9 mouse cellular contexts compared by ENCODE assay signal in genomic region chr13:30981666-30982065, GRCm38 (mm10). TPM values are rescaled to one million over a fixed set of nuclear protein-coding genes. Genes with fewer than 3 reads are reported as not detected.
DNase-seq lines count a peak whose midpoint lies in the region; ATAC-seq and TF ChIP-seq lines count a peak whose summit lies in the region.
"Had no signal": no experiment of that assay in that cellular context is flagged by ENCODE, and none has a peak within 500 bp of the region (broad histone marks: within the 10 kb centered on the region; RNA-seq: fewer than 3 reads in every experiment).

No protein-coding gene starts in this region.

- H3K4me3 ChIP-seq in G1E (ENCODE audit: low read depth, low read length): no peak overlapping the region
- no peak overlapping the region for H3K4me3 ChIP-seq in forebrain, embryonic 10.5 days
- H3K4me3 ChIP-seq: liver, embryonic 15.5 days had no signal

- peak; percentile 74 for TF ChIP-seq CTCF in G1E (IDR thresholded peaks at IDR 0.05; ENCODE audit: low read depth, low read length)

- H3K27me3 ChIP-seq in G1E (ENCODE audit: insufficient read depth, low read length): peaks cover 26% of the 10 kb centered on the region
- peaks cover 33% of the 10 kb centered on the region for H3K27me3 ChIP-seq in forebrain, embryonic 10.5 days (ENCODE audit: poor library complexity, severe bottlenecking)

- H3K9me3 ChIP-seq in G1E (replicated peaks): no peaks in the 10 kb centered on the region
- no peaks in the 10 kb centered on the region for H3K9me3 ChIP-seq in forebrain, embryonic 10.5 days
- H3K9me3 ChIP-seq: liver, embryonic 15.5 days had no signal

- no peaks in the 10 kb centered on the region; the same call in 1 of the 2 replicates for H3K4me1 ChIP-seq in G1E (ENCODE audit: insufficient read depth, low read depth, low read length)
- peaks cover 14% of the 10 kb centered on the region for H3K4me1 ChIP-seq in forebrain, embryonic 10.5 days

- DNase-seq in layer of hippocampus, adult 11-12 months (ENCODE audit: low spot score): peak; percentile 37
- no peak for DNase-seq in layer of hippocampus, adult 8-10 months (ENCODE audit: low spot score in 2 of 2)
- peak; percentile 58 for DNase-seq in G1E (ENCODE audit: low spot score)
- DNase-seq in brain, adult 2 months (ENCODE audit: low read depth, low spot score): peak; percentile 31
- peak; percentile 78 for DNase-seq in induced T-regulatory cell, adult 2 months (ENCODE audit: low read depth)
- peak; percentile 75 for DNase-seq in naive thymus-derived CD4-positive, alpha-beta T cell, adult 2 months (ENCODE audit: low read depth)
- no peak for DNase-seq in Muller cell, postnatal 12 days (ENCODE audit: inconsistent ontology term)
- no peak for DNase-seq in forebrain, embryonic 10.5 days (ENCODE audit: extremely low spot score, low spot score)

- 71% methylated on average over 1 of the region's 1 CpGs for WGBS in forebrain, embryonic 10.5 days

- H3K27ac ChIP-seq in forebrain, embryonic 10.5 days: no peak overlapping the region
- H3K27ac ChIP-seq: liver, embryonic 15.5 days had no signal

- ATAC-seq in G1E (ENCODE audit: extremely low read depth, insufficient number of reproducible peaks, low FRiP score, poor library complexity, severe bottlenecking): 0 out of 2 replicates have a peak, but pooled peaks have one; percentile 28

- H3K36me3 ChIP-seq in G1E (replicated peaks): no peaks in the 10 kb centered on the region
- H3K36me3 ChIP-seq in forebrain, embryonic 10.5 days (replicated peaks): no peaks in the 10 kb centered on the region
- H3K36me3 ChIP-seq: liver, embryonic 15.5 days had no signal

RNA-seq across cellular contexts. Expression of gene Gm5447, which starts 7.7 kb away (rescaled TPM):
- total RNA-seq in layer of hippocampus, adult 8-10 months (2022): under 1 TPM in 1 of 4 experiments, not detected in 3; 0.18 TPM
- total RNA-seq in G1E (2014; fragmentation: Nextera tagmentation) (not detected in 2 replicates), G1E (2017) (0.12 and 0.27 TPM in 2 replicates)
- not detected in 2 replicates for polyA plus RNA-seq in G1E (2012)
- polyA plus RNA-seq in forebrain, embryonic 10.5 days (2016; fragmentation: Nextera tagmentation; extraction: Ambion mirVana): 0.09 and 0.10 TPM in 2 replicates

RNA-seq across cellular contexts. Expression of gene Exoc2, which starts 7.8 kb away (rescaled TPM):
- total RNA-seq in layer of hippocampus, adult 8-10 months (2022): 10 to 100 TPM; 37.6 to 42.7 (median 40.4) TPM
- total RNA-seq in G1E (2014; fragmentation: Nextera tagmentation) (46.6 and 55.0 TPM in 2 replicates), G1E (2017) (42.7 and 44.7 TPM in 2 replicates)
- polyA plus RNA-seq in G1E (2012): 5.1 and 6.9 TPM in 2 replicates
- 32.7 and 33.8 TPM in 2 replicates for polyA plus RNA-seq in forebrain, embryonic 10.5 days (2016; fragmentation: Nextera tagmentation; extraction: Ambion mirVana)

RNA-seq across cellular contexts. Expression of gene Hus1b, which starts 34.1 kb away (rescaled TPM):
- total RNA-seq in layer of hippocampus, adult 8-10 months (2022): 1 to 10 TPM in 2 of 4 experiments, under 1 TPM in 2; 0.64 to 1.1 (median 0.90) TPM
- total RNA-seq in G1E (2014; fragmentation: Nextera tagmentation) (not detected in 2 replicates), G1E (2017) (0.87 and 1.3 TPM in 2 replicates)
- not detected in 2 replicates for polyA plus RNA-seq in G1E (2012)
- polyA plus RNA-seq in forebrain, embryonic 10.5 days (2016; fragmentation: Nextera tagmentation; extraction: Ambion mirVana): not detected in 2 replicates
- polyA plus RNA-seq: liver, embryonic 15.5 days had no signal

Comparison
In these comparisons a context has a peak if more than half of its experiments do, and no peak if none do; other contexts are left out.
1. DNase-seq: peak in layer of hippocampus, adult 11-12 months (single experiment), G1E (single experiment), brain, adult 2 months (single experiment), induced T-regulatory cell, adult 2 months (single experiment) and naive thymus-derived CD4-positive, alpha-beta T cell, adult 2 months (single experiment); none in layer of hippocampus, adult 8-10 months (0 of 2), Muller cell, postnatal 12 days (single experiment) and forebrain, embryonic 10.5 days (single experiment).